Mouse (Mus musculus): Measurements from ENCODE around the gene Gfi1. TPM values are rescaled to one million over a fixed set of nuclear protein-coding genes. Genes with fewer than 3 reads are reported as not detected.

Gene Gfi1
- polyA plus RNA-seq (2014; fragmentation: Nextera tagmentation; extraction: Ambion mirVana), result 0.22 and 0.30 TPM in 2 replicates

DNA sequence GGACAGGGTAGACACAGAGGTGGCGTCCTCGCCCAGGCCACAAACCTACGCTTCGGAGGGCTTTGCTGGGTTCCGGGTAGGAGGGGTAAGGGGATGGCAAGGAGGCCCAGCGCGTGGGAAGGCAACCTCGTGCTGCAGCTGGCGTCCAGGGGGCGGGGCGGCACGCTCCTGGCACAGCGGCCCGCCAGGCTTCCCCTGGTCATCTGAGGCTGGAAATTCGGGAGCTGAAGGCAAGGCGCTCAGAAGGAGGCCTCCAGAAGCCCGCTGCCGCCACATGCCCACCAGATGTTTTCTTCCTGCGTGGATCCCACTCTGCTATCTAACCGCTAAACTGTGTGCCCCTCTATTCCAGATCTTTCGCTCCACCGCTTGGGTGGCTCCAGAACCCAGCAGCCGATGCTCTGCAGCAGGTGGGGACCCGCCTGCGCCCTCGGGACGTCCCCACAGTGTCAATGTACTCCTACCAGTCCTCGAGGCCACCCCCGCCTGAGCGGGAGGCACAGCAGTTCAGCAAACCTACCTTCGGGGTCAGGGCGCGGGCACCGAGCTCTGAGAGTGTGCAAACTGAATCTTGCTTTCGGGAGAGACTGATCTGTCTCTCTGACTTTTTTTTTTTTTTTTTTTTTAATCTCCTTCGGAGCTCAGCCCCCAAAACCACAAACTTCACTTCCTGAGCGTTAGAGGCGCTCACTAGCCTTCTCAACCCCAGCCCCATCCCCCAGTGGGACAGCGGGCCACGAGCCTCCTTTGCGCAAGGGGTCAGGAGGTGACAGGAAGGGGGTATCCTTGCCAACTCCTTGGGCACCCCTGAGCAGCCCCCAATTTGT is at the start of gene Gfi1:
Gfi1 (minus strand) TSS at position 602 of the 827 bp plus-strand sequence.
- H3K27ac ChIP-seq (ENCODE audit: low read depth, low read length), result no peak within 1 kb of the TSS
- ATAC-seq (replicated peaks; ENCODE audit: low FRiP score) (0 out of 2 replicates have a peak, but pooled peaks have one; percentile 1), DNase-seq (ENCODE audit: low spot score) (peak; percentile 58)
- H3K9me3 ChIP-seq (ENCODE audit: control insufficient read depth, low read length), result no peaks in the 10 kb centered on the region
- 1% methylated on average over 41 of the region's 41 CpGs for WGBS
- peaks cover 87% of the 10 kb centered on the region for H3K27me3 ChIP-seq (replicated peaks; ENCODE audit: control insufficient read depth, insufficient read depth, low read length)
- H3K4me2 ChIP-seq, result peak within 1 kb of the TSS; percentile 61
- no peaks in the 10 kb centered on the region for H3K36me3 ChIP-seq (ENCODE audit: control insufficient read depth, insufficient read depth, low read length)
- no peak within 1 kb of the TSS for H3K9ac ChIP-seq (ENCODE audit: low read depth, low read length)
- H3K4me1 ChIP-seq (replicated peaks; ENCODE audit: control insufficient read depth, insufficient read depth, low read length), result peaks cover 30% of the 10 kb centered on the region
- H3K4me3 ChIP-seq (ENCODE audit: low read depth, low read length), result peak within 1 kb of the TSS; percentile 39

DNA sequence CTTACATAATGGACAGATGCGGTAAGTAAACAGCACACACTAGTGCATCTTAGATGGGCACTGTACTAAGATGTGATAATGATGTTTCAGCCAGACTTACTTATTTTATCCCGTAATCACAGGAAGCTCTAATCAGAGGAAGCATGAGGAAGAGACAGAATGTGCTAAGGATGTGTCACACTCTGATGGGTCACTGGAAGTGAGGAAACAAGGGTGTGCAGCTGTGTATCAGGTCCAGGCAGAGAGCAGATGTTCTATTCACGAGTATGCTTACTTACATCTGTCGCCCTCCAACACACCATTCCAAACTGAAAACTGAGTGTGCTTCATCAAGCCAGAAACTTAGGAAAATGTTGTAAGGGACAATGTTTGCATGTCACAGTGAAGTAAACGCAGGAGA is 46.2 kb upstream of the Gfi1 start:
- DNase-seq (ENCODE audit: low spot score), result no peak
- Histone ChIP-seq H3K27ac (ENCODE audit: low read depth, low read length) (no peak overlapping the region), H3K9me3 (ENCODE audit: control insufficient read depth, low read length) (0 out of 2 replicates have a peak, but pooled peaks cover 2% of the 10 kb centered on the region), H3K9ac (ENCODE audit: low read depth, low read length) (no peak overlapping the region), H3K27me3 (replicated peaks; ENCODE audit: control insufficient read depth, insufficient read depth, low read length) (no peaks in the 10 kb centered on the region), H3K4me3 (ENCODE audit: low read depth, low read length) (no peak overlapping the region), H3K4me1 (replicated peaks; ENCODE audit: control insufficient read depth, insufficient read depth, low read length) (no peaks in the 10 kb centered on the region; the same call in 1 of the 2 replicates), H3K4me2 (no peak overlapping the region), H3K36me3 (ENCODE audit: control insufficient read depth, insufficient read depth, low read length) (peaks cover 7% of the 10 kb centered on the region; the same call in 1 of the 2 replicates)
- ATAC-seq (replicated peaks; ENCODE audit: low FRiP score), result no peak
- WGBS, result 53% methylated on average over 5 of the region's 5 CpGs

DNA sequence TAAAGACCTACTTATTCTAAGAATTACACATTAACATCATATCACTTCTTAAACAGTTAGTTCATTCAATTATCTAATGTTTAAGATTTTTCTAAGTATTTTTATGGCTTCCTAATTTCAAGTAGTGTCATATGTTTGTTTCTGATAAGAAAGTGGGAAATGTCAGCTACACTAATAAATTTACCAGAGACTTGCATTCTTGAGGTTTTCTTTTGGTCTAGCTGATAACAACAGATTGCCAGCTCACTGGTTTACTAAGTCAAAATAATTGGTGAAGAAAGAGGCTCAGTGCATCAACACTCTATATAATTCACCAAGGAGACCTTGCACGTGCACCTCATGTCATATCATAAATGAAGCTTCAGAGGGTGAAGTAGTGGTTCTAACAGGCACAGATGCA is 42.4 kb upstream of the Gfi1 start:
- peaks cover 7% of the 10 kb centered on the region; the same call in 1 of the 2 replicates for H3K36me3 ChIP-seq (ENCODE audit: control insufficient read depth, insufficient read depth, low read length)
- H3K4me1 ChIP-seq (replicated peaks; ENCODE audit: control insufficient read depth, insufficient read depth, low read length), result no peaks in the 10 kb centered on the region; the same call in 1 of the 2 replicates

DNA sequence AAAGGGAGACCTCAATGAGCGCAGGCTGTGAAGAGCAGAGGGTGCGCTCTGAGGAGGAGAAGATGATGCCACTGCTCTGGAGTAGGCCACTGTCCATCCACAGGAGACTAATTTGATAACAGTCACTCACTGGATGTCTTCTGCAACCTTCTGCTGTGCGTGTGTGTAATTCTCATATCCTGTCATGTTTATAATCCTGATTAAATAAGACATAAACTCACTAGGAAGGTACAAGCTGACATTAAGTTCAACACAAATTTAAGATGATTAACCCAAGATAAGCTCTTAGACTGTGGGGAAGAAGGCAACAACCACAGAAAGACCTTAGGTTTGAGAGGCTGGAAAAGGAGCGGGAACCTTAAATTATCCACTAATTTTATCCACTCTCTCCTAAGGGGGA is 40.1 kb upstream of the Gfi1 start:
- no peaks in the 10 kb centered on the region for H3K27me3 ChIP-seq (replicated peaks; ENCODE audit: control insufficient read depth, insufficient read depth, low read length)
- no peak overlapping the region for H3K4me2 ChIP-seq
- 0 out of 2 replicates have a peak, but pooled peaks cover 2% of the 10 kb centered on the region for H3K9me3 ChIP-seq (ENCODE audit: control insufficient read depth, low read length)
- peaks cover 7% of the 10 kb centered on the region; the same call in 1 of the 2 replicates for H3K36me3 ChIP-seq (ENCODE audit: control insufficient read depth, insufficient read depth, low read length)
- DNase-seq (ENCODE audit: low spot score), result no peak
- 86% methylated on average over 4 of the region's 4 CpGs for WGBS
- ATAC-seq (replicated peaks; ENCODE audit: low FRiP score), result no peak
- no peak overlapping the region for H3K9ac ChIP-seq (ENCODE audit: low read depth, low read length)
- no peaks in the 10 kb centered on the region for H3K4me1 ChIP-seq (replicated peaks; ENCODE audit: control insufficient read depth, insufficient read depth, low read length)
- H3K27ac ChIP-seq (ENCODE audit: low read depth, low read length), result no peak overlapping the region
- H3K4me3 ChIP-seq (ENCODE audit: low read depth, low read length), result no peak overlapping the region

More for the DNA sequence above, 42.4 kb upstream of the Gfi1 start:
- H3K27ac ChIP-seq (ENCODE audit: low read depth, low read length), result no peak overlapping the region
- H3K9me3 ChIP-seq (ENCODE audit: control insufficient read depth, low read length), result 0 out of 2 replicates have a peak, but pooled peaks cover 2% of the 10 kb centered on the region
- no peak overlapping the region for H3K4me3 ChIP-seq (ENCODE audit: low read depth, low read length)
- 89% methylated on average over 1 of the region's 1 CpGs for WGBS
- H3K9ac ChIP-seq (ENCODE audit: low read depth, low read length), result no peak overlapping the region
- DNase-seq (ENCODE audit: low spot score), result no peak
- H3K4me2 ChIP-seq, result no peak overlapping the region
- ATAC-seq (replicated peaks; ENCODE audit: low FRiP score), result no peak
- H3K27me3 ChIP-seq (replicated peaks; ENCODE audit: control insufficient read depth, insufficient read depth, low read length), result no peaks in the 10 kb centered on the region

DNA sequence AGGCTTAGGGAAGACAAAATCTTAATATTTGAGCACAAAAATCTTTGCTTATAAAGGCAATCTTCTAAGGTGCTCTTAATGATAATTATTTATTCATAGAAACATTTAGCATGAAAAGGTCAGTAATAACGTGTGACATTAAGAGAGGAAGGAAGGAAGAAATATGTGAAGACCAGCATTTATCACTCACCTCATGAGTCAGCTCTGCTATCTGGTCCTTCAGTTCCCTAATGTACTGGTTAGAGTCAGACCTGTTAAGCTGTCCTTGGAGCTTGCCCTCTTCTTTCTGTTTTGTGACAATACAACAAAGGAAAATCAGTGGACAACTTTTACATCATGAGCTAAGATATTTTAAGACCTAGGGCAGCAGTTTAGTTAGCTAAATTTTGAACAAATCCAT is 38.6 kb upstream of the Gfi1 start:
- no peak for ATAC-seq (replicated peaks; ENCODE audit: low FRiP score)
- H3K36me3 ChIP-seq (ENCODE audit: control insufficient read depth, insufficient read depth, low read length), result peaks cover 11% of the 10 kb centered on the region
- WGBS, result 33% methylated on average over 1 of the region's 1 CpGs
- H3K4me3 ChIP-seq (ENCODE audit: low read depth, low read length), result no peak overlapping the region
- H3K27ac ChIP-seq (ENCODE audit: low read depth, low read length), result no peak overlapping the region
- H3K27me3 ChIP-seq (replicated peaks; ENCODE audit: control insufficient read depth, insufficient read depth, low read length), result no peaks in the 10 kb centered on the region
- H3K9ac ChIP-seq (ENCODE audit: low read depth, low read length), result no peak overlapping the region
- no peak overlapping the region for H3K4me2 ChIP-seq
- DNase-seq (ENCODE audit: low spot score), result no peak
- peaks cover 5% of the 10 kb centered on the region; the same call in 1 of the 2 replicates for H3K4me1 ChIP-seq (replicated peaks; ENCODE audit: control insufficient read depth, insufficient read depth, low read length)
- 0 out of 2 replicates have a peak, but pooled peaks cover 2% of the 10 kb centered on the region for H3K9me3 ChIP-seq (ENCODE audit: control insufficient read depth, low read length)

DNA sequence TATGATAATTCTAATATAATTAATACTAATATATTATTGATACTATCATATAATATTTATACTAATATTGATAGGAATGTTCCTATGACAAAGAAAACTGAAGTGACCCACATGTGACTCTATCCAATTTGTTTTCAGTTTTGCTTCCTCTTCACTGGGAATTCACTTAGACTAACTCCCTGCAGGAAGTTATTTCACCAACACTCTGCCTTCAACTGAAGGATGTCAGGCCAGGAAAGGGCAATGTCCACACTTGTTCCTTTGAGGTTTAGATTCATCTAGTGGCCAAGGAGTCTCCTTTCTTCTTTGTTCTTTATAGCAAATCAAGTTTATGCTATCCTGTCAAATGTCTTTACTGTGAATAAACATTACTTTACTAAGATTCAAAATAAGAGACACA is 37.8 kb upstream of the Gfi1 start:
- no peak overlapping the region for H3K4me2 ChIP-seq
- H3K27me3 ChIP-seq (replicated peaks; ENCODE audit: control insufficient read depth, insufficient read depth, low read length), result no peaks in the 10 kb centered on the region
- DNase-seq (ENCODE audit: low spot score) (no peak), ATAC-seq (replicated peaks; ENCODE audit: low FRiP score) (no peak)
- H3K9me3 ChIP-seq (ENCODE audit: control insufficient read depth, low read length), result 0 out of 2 replicates have a peak, but pooled peaks cover 2% of the 10 kb centered on the region
- H3K36me3 ChIP-seq (ENCODE audit: control insufficient read depth, insufficient read depth, low read length), result peaks cover 11% of the 10 kb centered on the region
- no peak overlapping the region for H3K9ac ChIP-seq (ENCODE audit: low read depth, low read length)
- H3K4me3 ChIP-seq (ENCODE audit: low read depth, low read length), result no peak overlapping the region
- no peak overlapping the region for H3K27ac ChIP-seq (ENCODE audit: low read depth, low read length)
- H3K4me1 ChIP-seq (replicated peaks; ENCODE audit: control insufficient read depth, insufficient read depth, low read length), result peaks cover 10% of the 10 kb centered on the region; the same call in 1 of the 2 replicates

DNA sequence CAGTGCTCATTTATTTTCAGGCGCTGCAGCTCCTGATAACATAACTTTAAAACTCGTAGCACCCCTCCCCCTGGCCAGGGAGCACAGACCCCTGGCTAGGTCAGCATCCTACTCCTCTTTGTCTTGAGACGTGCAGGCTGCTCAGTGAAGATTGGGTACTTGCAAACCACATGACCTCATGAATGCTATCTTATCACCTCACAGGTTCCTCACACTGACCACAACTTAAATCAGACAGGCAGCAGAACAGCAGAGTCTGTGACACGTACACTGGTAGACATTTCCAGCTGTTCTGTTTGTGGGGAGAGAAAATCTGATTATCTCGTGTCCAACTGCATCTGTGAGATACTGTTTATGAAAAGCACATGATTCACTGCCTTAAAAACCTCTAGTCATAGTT is 33.3 kb upstream of the Gfi1 start:
- DNase-seq (ENCODE audit: low spot score) (peak; percentile 52), ATAC-seq (replicated peaks; ENCODE audit: low FRiP score) (peak; percentile 100)
- no peaks in the 10 kb centered on the region for H3K9me3 ChIP-seq (ENCODE audit: control insufficient read depth, low read length)
- peaks cover 8% of the 10 kb centered on the region; the same call in 1 of the 2 replicates for H3K27me3 ChIP-seq (replicated peaks; ENCODE audit: control insufficient read depth, insufficient read depth, low read length)
- 13% methylated on average over 5 of the region's 5 CpGs for WGBS
- no peak overlapping the region for H3K27ac ChIP-seq (ENCODE audit: low read depth, low read length)
- H3K4me2 ChIP-seq, result no peak overlapping the region
- peaks cover 10% of the 10 kb centered on the region; the same call in 1 of the 2 replicates for H3K4me1 ChIP-seq (replicated peaks; ENCODE audit: control insufficient read depth, insufficient read depth, low read length)
- no peak overlapping the region for H3K9ac ChIP-seq (ENCODE audit: low read depth, low read length)
- H3K4me3 ChIP-seq (ENCODE audit: low read depth, low read length), result no peak overlapping the region
- H3K36me3 ChIP-seq (ENCODE audit: control insufficient read depth, insufficient read depth, low read length), result peaks cover 6% of the 10 kb centered on the region

DNA sequence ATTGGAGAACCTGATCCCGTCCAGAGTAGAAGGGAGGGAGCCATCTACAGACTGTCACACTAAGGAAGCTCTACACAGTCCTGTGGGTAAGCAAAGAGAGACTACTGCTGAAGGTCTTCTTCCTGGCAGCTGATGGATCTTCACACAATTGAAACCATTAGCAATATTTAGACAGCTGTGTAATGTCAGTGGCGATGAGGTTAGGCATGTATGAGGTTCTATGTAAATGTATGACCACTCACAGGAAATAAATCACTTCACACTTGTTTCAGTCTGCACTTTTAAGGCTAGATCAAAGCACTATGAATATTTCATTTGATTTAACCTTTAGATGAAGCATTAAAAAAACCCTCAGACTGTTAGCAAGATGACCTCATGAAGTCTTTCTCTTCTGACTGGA is 30.2 kb upstream of the Gfi1 start:
- H3K9me3 ChIP-seq (ENCODE audit: control insufficient read depth, low read length), result no peaks in the 10 kb centered on the region
- peaks cover 6% of the 10 kb centered on the region for H3K36me3 ChIP-seq (ENCODE audit: control insufficient read depth, insufficient read depth, low read length)
- H3K9ac ChIP-seq (ENCODE audit: low read depth, low read length), result no peak overlapping the region
- DNase-seq (ENCODE audit: low spot score) (no peak), ATAC-seq (replicated peaks; ENCODE audit: low FRiP score) (no peak)
- WGBS, result 76% methylated on average over 2 of the region's 2 CpGs
- H3K4me3 ChIP-seq (ENCODE audit: low read depth, low read length), result no peak overlapping the region
- H3K27me3 ChIP-seq (replicated peaks; ENCODE audit: control insufficient read depth, insufficient read depth, low read length), result peaks cover 8% of the 10 kb centered on the region; the same call in 1 of the 2 replicates
- no peak overlapping the region for H3K27ac ChIP-seq (ENCODE audit: low read depth, low read length)
- peaks cover 10% of the 10 kb centered on the region; the same call in 1 of the 2 replicates for H3K4me1 ChIP-seq (replicated peaks; ENCODE audit: control insufficient read depth, insufficient read depth, low read length)
- H3K4me2 ChIP-seq, result no peak overlapping the region

Measured in liver, embryonic 11.5 days (tissue).